Mouse (Mus musculus) v-Abl transformed pro-B cells (cell line): Measurements from ENCODE around the gene Syt1.

Experiments used
- in situ Hi-C, 2 experiments: fragments of 400-800 bp; cut with MboI; formaldehyde crosslinking; loops; one replicate each; pipeline ENCODE4 v1.15.1; 2025; ENCODE audit not compliant: unreplicated experiment in 2 of 2

The Syt1 gene

DNA sequence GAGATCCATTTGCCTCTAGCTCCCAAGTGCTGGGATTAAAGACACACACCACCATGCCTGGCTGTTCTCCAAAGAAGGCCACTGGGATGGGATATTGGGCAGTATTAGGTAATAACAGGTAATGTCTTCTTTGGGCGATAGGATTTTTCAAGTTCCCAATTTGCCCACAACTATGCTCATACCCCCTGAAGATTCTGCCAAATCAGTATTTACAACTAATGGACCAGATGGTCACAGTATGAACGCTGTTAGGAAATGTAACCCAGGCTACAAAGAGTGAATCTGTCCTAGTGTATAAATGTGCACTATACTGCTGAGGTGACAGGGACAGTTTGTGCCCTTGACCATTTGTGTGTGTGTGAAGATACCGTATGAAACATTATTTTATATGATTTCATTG is 421.9 kb downstream of the Syt1 start:
- in situ Hi-C loops = loop anchor here in 1 of 2 experiments (25.0 kb wide), 1 partner anchor 1273 kb away; no protein-coding TSS in a partner anchor

DNA sequence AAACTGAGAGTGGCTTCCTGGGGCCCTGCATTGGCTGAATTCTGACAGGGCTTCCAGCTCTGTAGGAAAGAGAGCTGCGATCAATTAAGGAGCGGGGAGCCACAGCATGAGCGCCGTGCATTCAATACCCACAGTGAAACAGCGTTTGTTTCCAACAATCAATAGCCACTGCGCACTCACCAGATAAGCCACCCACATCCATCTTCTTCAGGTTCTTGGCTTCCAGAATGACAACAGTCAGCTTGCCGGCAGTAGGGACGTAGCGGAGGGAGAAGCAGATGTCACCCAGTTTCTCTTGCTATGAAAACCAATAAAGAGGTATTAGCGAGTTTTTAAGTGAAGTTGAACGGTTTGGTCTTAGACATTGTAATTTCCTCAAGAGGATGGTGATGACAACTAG is 427.1 kb downstream of the Syt1 start:
- in situ Hi-C loops = loop anchor here in 1 of 2 experiments (25.0 kb wide), 1 partner anchor 1279 kb away; no protein-coding TSS in a partner anchor

DNA sequence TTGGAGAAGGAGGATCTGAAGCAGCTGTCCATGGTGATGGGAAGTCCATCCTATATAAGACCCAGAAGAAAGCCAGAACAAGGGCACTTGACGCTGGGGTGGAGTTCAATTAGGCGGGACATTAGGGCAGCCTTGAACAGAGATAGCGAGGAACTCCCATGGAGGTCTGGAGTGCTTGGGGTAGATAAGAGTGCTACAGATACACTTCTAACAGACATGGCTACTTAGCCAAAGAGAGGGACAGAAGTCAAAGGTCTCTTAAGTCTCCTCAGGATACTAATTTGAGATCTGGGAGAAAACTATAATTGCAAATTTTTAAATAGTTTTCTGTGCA is 428.4 kb downstream of the Syt1 start:
- in situ Hi-C loops = loop anchor here in 1 of 2 experiments (25.0 kb wide), 1 partner anchor 1280 kb away; no protein-coding TSS in a partner anchor

DNA sequence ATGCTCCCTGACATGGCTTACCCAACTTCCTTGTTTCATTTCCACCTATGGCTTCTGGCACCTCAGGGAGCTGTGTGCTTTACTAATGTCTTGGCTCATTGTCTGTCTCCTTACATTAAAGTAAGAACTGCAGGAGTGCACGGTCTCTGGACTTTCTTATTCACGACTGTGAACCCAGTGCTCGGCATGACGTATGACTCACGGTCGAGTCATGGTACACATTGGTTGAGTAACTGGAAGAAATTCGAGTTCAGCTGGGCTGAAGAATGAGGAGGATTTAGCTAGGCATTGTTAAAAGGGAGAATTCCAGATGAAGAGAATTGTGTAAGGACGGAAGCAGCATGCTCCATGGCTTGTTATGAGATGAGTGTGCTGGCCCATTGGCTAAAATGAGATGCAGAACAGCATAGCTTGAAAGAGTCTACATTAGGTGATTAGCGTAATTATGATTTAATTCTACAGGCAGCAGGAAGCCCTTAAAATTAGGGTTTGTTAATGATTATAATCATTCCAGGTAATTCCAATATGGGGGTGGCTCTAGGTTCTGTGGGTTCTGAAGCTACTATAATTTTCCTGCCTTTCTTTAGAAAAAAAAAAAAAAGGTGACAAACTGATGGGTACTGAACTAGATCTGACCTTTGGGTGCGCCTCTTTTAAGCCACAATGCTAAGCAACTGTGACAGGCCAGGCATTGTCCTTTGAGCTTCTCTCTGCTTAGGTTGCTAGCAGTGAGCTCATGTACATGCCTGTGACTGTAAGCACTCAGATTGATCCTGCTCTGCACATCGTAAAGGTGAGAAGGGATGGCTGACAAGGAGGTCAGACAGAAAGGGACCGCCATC is 429.0 kb downstream of the Syt1 start:
- in situ Hi-C loops = loop anchor here in 1 of 2 experiments (25.0 kb wide), 1 partner anchor 1281 kb away; no protein-coding TSS in a partner anchor

DNA sequence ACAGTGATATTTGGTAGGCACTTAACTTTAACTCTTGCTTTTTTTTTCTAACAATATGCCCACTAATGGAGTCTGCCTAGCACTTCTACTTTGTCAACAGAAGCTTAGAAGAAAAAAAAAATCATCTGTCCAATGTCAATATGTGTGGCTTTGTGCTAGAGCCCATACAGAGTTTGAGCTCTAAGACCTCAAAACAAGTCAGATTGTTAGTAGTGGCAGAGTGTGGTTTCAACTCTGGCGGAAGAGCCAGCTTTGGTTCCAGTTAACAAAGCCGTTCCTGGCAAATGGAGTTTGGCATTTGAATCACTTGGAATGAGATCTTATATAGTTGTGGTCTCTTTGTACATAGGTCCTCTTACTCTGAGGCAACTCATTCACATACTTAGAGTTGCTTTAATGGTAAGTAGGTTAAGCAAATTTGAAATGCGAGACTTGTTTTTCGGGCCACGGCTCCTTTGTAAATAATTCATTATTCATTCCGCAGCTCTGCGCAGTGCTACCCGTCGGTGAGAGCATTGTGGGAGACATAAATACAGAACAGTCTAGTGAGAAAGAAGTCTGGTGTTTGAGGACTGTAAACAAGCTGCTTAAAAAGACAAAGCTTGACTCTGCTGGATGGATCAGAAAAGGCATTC is 429.9 kb downstream of the Syt1 start:
- in situ Hi-C loops = loop anchor here in 1 of 2 experiments (25.0 kb wide), 1 partner anchor 1281 kb away; no protein-coding TSS in a partner anchor

DNA sequence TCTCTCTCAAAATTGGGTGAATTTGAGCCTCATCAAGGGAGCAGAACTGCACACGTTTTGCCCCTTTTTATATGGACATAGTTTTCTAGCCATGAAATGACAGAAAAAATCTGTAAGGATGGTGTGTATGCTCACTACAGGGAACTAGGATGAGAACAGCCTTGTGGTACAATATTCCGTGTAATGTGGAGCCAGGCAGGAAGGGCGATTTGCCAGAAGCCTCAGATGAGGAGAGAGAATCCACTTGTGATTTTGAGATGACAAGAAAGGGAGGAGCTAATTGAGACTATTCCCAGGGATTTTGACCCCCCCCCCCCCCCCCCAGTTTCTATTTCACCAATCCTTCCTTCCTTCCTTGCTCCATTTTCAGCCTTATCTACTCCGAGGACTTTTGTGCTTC is 431.4 kb downstream of the Syt1 start:
- in situ Hi-C loops = loop anchor here in 1 of 2 experiments (25.0 kb wide), 1 partner anchor 1283 kb away; no protein-coding TSS in a partner anchor

DNA sequence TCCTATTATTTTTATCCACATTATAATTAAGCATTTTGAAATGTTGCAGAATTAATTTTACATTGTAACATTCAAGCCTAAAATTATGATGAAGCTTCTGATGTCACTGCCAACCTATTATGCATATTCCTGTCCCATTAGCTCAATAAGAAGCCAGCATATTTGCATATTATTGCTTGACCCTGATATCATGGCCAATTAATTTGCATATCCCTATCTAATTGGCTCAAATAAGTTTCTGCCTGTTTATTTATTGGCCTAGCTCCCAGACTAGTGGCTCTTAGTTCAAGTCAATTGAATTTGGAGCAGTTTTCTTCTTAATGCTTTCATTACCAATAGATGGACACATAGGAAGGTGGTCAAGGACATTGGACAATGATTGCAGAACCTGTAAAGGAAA is 433.2 kb downstream of the Syt1 start:
- in situ Hi-C loops = loop anchor here in 1 of 2 experiments (25.0 kb wide), 1 partner anchor 1285 kb away; no protein-coding TSS in a partner anchor

DNA sequence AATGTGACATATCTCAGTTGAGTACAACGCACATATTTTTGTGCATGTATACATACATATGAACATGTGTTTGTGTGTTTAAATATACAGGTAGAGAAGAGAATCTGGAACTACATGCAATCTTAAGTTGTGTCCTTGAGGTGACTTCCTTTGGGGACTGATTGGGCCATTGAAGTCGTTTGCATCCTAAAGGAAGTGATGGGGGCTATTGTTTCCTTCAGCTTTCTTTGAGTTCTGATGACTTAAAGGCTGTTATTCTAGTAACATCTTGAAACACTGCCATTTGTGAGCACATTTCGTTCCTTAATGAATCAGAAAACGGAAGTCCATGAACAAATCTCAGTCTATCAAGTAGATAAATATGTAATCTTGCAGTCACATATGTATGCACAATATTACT is 438.0 kb downstream of the Syt1 start:
- in situ Hi-C loops = no loop called here

DNA sequence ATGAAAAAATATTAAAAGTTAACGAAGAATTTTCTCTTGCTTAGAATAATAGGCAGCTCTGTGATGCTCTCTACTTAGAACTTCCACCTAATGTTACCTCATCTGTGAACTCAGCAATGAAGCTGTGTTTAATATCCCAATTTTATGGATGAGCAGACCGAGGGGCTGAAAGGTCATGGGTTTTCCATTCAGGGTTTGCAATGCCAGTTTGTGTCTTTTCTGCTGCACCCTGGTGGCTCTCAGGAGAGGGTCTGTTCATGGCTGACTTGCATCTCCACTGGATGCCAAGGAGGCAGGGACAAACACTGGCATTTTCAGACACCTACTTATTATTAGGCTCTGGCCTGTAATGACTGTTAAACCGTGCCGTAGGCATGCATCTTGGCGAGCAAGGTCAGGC is 439.7 kb downstream of the Syt1 start:
- in situ Hi-C loops = no loop called here

DNA sequence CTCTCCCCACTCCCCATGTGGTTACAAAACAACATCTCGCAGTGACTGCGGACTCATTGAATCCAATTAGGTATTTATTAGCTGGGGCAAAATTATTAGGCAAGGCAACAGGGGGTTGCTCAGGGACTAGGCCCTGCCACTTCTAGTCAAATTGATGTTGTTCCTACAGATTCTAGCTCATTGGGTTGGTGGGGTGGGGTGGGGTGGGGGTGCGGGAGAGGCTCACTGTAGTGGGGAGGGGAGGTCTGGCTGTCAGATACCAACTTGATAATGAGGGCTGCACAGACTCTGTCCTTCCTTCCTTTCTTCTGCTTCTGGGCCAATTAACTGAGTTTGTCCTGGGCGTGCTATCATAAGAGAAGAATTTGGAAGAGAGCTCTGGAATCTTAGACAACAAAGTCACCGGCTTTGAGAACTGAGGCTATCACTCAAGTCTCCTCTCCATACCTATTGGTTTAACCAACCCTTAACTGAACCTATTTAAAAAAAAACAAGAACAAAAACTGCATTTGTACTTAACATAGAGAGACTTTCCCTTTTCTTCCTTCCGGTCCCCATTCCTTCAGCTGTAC is 441.1 kb downstream of the Syt1 start:
- in situ Hi-C loops = no loop called here

DNA sequence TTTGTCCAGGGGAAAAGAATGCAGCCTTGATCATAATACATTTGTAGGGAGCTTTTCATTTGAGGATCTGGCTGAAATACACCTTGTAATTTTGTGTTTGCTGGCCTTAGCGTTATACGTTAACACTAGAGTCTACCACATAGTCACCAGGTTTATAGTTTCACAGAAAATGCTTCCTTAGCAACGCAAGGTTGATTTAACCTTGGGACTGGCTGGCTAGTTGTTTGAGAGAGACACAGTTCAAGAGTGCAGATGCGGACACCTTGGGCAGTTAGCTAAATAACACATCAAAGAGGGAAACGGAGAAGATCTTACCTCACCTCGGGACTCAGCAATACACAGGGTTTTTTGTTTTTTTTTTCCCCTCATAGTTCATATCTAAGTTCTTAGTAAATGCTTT is 441.9 kb downstream of the Syt1 start:
- in situ Hi-C loops = no loop called here

DNA sequence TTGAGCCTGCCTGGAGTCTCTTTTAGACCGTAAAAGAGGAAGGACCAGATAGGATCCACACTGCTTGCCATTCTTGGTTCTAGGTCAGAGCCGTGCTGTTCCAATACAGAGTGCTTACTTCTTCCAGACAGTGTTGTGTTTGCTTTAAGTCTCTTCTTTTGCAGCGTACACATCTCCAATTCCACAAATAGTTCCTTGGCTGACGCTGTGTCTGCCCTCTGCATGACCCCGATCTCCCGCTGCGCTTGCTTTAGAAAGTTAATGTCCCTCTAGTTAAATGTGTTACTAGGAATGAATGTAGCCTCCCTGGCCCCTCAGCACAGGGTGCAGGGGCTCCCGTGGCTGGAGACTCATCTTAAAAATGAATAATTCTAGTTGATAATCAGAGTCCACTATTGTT is 442.6 kb downstream of the Syt1 start:
- in situ Hi-C loops = no loop called here

DNA sequence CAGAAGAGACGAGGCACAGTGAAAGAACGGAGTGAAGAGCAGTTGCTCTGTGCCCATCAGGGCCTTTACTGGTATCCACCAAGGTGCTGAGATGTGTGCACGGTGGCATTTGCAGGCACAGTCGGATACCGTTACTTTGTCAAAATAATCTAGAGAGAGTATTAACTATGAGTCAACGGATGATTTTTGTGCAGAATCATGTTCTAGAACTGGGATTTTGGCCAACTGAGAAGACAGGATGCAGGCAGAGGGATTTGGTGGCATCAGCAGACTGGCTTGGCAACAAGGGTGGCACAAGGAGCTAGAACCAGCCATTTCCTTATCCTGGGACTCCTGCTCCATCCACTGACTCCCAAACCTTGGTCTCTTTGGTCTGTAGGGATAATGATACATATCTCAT is 443.3 kb downstream of the Syt1 start:
- in situ Hi-C loops = no loop called here

DNA sequence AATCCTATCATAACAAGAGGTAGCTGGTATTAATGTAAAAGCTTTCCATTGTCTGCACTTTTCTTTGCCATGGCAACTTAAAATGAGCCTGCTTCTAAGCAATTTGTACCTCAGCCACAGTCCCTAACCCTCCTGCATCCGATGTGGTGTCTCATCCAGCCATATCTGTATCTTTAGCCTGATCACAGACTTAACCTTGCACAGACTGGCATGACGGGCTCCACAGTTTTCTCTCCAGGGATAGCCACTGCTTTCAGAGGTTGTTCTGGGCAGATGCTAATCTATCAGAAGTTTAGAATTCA is 451.2 kb downstream of the Syt1 start:
- in situ Hi-C loops = no loop called here

DNA sequence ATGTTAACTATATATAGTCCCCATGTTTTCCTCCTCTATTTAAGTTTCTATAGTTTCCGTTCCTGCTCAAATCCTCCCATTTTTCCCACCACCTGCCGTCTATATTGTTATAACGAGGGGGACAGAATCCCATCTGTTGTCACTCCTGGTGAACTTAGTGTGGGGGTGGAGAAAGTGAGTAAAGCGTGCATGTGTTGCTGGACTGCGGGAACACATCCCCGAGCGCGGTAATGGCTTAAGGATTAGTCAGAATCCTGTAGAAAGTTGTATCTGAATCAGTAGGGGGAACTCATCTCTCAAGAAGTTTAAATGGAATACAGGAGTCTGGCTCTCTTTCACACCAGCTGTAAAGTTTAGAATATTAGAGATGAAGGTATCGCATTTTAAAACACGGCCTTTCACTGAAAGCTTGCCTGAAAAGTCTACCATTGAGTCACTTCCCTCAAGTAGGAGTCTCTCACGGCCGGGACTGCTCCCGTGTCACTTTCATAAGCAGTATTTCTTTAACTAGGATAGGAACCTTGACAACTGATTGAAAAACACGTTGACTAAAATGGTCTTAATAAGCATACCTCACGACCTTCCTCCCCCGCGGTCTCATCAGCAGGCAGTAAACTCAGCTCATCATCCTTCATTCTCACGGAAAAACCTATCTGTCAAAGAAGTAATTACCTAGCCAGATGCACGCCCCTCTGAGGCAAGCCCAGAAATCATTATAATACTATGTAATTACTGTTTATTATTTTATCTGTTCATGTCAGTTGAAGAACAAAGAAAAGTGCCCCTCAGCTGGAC is 451.8 kb downstream of the Syt1 start:
- in situ Hi-C loops = no loop called here

DNA sequence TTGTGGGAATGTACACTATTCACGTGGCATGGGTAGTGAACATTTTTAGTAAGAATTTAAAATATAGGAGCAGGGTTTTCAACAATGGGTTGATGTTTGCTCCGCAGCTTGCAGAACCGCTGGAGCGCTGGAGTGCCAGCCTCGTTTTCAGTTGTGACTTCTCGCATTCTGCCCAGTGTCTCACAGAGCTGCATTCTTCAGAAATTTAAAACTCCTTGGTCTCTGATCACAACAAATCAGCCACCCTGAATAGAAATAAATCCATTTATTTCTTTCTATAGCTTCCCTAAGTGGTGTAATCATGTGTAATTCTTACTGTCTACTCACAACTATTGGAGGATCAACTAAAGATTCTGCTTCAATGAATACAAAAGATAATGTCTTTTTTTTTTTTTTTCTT is 458.2 kb downstream of the Syt1 start:
- in situ Hi-C loops = no loop called here

DNA sequence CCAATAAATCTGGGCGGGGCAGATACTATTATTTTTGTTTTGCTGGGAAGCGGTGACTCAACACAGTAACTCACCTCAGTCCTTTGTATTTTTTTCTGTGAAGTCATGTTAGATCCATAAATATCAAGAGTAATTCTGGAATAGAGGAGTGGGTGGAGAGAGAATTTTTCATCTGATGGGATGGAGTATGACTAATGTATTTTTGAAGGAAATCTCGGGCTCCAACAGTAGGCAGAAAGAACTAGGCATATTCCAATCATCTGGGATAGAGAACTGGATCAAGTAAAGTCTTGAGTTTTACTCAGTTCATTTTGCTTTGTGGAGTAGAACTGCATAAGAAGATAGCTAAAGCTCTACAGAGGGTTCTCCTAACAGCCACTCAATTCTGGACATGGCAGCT is 465.1 kb downstream of the Syt1 start:
- in situ Hi-C loops = no loop called here

DNA sequence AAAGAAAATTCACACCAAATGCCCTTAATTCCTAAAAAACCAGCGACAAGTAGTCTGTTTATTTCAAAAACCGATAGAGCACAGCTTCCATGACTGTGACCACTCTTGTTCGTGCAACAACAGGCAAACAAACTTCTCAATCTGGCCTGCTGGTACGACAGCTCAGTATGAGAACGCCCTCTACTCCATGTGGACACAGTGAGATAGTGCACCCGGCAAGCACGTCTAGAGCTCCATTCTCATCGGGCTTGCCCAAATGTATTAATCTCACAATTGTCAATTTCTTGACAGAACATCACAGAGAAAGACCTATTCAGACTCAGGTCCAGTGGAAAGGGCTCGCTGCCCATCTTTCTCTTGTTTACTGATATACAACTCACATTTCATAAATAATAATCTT is 469.2 kb downstream of the Syt1 start:
- in situ Hi-C loops = no loop called here

DNA sequence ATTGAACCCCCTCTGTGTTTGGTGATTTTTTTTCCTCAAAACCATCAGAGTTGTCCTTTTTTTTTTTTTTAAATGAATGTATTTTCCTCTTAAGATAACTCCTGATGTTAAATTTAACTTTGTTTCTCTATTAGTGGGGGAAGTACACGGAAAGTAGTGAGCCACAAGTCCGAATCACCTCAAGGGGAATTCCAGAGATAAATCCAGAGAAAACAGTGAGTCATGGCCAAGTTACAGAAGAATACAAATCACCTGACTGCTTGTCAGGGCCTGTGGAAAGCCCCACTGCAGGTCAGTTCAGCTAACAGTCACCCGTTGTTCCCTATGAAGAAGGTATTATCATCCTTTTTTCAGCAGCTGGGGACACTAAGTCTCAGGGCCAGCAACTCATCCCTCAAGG is 472.2 kb downstream of the Syt1 start:
- in situ Hi-C loops = no loop called here

DNA sequence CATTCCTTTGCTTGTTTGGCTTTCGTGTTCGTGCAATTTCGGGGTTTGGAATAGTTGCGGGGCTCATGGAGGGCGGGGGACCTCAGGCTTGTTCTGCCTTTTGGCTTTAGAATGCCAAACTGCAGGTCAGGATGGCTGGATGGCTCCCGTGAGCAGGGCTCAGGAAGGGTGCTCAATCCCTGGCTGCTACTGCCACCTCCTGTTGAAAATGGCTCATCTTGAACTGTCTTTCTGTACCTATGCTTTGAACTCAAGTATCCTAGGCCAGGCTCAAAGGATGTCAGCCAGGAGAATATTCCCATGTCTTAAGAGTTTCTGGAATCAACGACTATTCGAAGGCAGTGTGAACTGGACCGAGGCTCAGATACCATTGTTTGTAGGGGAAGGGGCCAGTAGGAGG is 473.1 kb downstream of the Syt1 start:
- in situ Hi-C loops = no loop called here

DNA sequence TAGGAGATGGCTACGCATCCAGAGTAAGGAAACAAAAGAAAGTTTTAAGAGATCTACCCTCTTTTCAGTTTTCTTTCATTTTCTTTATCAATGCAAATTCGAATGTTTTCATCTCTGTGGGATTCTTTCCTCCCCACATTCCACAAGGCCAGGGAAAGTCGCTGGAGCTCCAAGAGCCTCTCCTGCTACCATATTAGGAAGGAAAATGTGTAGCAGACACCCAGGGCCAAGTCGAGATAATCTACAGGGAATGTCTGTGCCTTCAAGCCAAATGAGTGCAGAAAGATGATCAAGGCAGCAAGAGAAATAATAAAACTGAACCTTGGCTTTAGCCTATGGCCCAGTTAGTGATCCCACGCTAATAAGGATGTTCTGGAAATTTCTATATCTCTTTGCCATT is 474.9 kb downstream of the Syt1 start:
- in situ Hi-C loops = no loop called here
